Mouse (Mus musculus): ENCODE data around the gene Gm21903. TPM values are rescaled to one million over a fixed set of nuclear protein-coding genes. Genes with fewer than 3 reads are reported as not detected.
"Not testable (repeated sequence)": the region's sequence is repeated elsewhere in the genome, so short reads cannot be mapped to it uniquely, and the experiment has no call there.

The Gm21903 gene
- not detected in 2 replicates for polyA plus RNA-seq (2015; fragmentation: Nextera tagmentation; extraction: Ambion mirVana)

GRCm38 (mm10) chr17:39043241-39043640 is at the start of gene Gm21903:
TSS of gene Gm21903 (minus strand) at chr17:39043341.
- Histone ChIP-seq H3K27me3 (replicated peaks) (no peaks in the 10 kb centered on the region), H3K4me1 (no peaks in the 10 kb centered on the region), H3K9me3 (no peaks in the 10 kb centered on the region), H3K4me3 (replicated peaks) (no peak within 1 kb of the TSS), H3K4me2 (no peak within 1 kb of the TSS), H3K27ac (no peak within 1 kb of the TSS), H3K9ac (no peak within 1 kb of the TSS), H3K36me3 (no peaks in the 10 kb centered on the region)
- ATAC-seq (ENCODE audit: insufficient read depth, low FRiP score, low read depth): no peak

- WGBS: 56% methylated on average over 1 of the region's 1 CpGs
- no peaks in the 10 kb centered on the region for H3K4me1 ChIP-seq
Measured at GRCm38 (mm10) chr17:39076937-39077336, 33.8 kb upstream of the Gm21903 start, which contains the start of gene Esp23. TSS of gene Esp23 (minus strand) at chr17:39077037.

GRCm38 (mm10) chr17:39063641-39064040 is 20.5 kb upstream of the Gm21903 start:
- no peak for ATAC-seq (ENCODE audit: insufficient read depth, low FRiP score, low read depth)
- no peak overlapping the region for H3K4me3 ChIP-seq (replicated peaks)
- H3K9me3 ChIP-seq: no peaks in the 10 kb centered on the region
- no peaks in the 10 kb centered on the region for H3K4me1 ChIP-seq
- no peak overlapping the region for H3K4me2 ChIP-seq
- no peak overlapping the region for H3K9ac ChIP-seq
- H3K36me3 ChIP-seq: no peaks in the 10 kb centered on the region
- H3K27me3 ChIP-seq (replicated peaks): no peaks in the 10 kb centered on the region
- H3K27ac ChIP-seq: no peak overlapping the region

More at GRCm38 (mm10) chr17:39076937-39077336, 33.8 kb upstream of the Gm21903 start, which contains the start of gene Esp23:
- Histone ChIP-seq H3K27ac (no peak within 1 kb of the TSS), H3K4me2 (no peak within 1 kb of the TSS), H3K4me3 (replicated peaks) (no peak within 1 kb of the TSS), H3K27me3 (replicated peaks) (no peaks in the 10 kb centered on the region), H3K9me3 (no peaks in the 10 kb centered on the region; the same call in 1 of the 2 replicates), H3K9ac (no peak within 1 kb of the TSS), H3K36me3 (no peaks in the 10 kb centered on the region)
- ATAC-seq (ENCODE audit: insufficient read depth, low FRiP score, low read depth): no peak

GRCm38 (mm10) chr17:39036395-39036794 is 6.7 kb downstream of the Gm21903 start, which contains the start of gene Esp24:
TSS of gene Esp24 (plus strand) at chr17:39036695.
- H3K27ac ChIP-seq; H3K9me3 ChIP-seq; H3K4me1 ChIP-seq; ATAC-seq (ENCODE audit: insufficient read depth, low FRiP score, low read depth); H3K9ac ChIP-seq; H3K4me2 ChIP-seq; H3K27me3 ChIP-seq (replicated peaks); H3K36me3 ChIP-seq; H3K4me3 ChIP-seq (replicated peaks): not testable (repeated sequence)
- 85% methylated on average over 3 of the region's 3 CpGs for WGBS

- Histone ChIP-seq H3K27ac (no peak overlapping the region), H3K9ac (no peak overlapping the region), H3K27me3 (replicated peaks) (no peaks in the 10 kb centered on the region), H3K4me1 (no peaks in the 10 kb centered on the region), H3K4me3 (replicated peaks) (no peak overlapping the region), H3K4me2 (no peak overlapping the region), H3K9me3 (no peaks in the 10 kb centered on the region), H3K36me3 (no peaks in the 10 kb centered on the region)
- no peak for ATAC-seq (ENCODE audit: insufficient read depth, low FRiP score, low read depth)
- 64% methylated on average over 14 of the region's 14 CpGs for WGBS
Measured at GRCm38 (mm10) chr17:39017184-39017583, 26.0 kb downstream of the Gm21903 start.

GRCm38 (mm10) chr17:39010675-39011638 is 32.2 kb downstream of the Gm21903 start:
- Histone ChIP-seq H3K36me3 (no peaks in the 10 kb centered on the region), H3K27me3 (replicated peaks) (no peaks in the 10 kb centered on the region), H3K4me3 (replicated peaks) (no peak overlapping the region), H3K4me2 (peak overlapping the region; percentile 4; the same call in 1 of the 2 replicates), H3K4me1 (no peaks in the 10 kb centered on the region), H3K9me3 (no peaks in the 10 kb centered on the region), H3K9ac (no peak overlapping the region), H3K27ac (no peak overlapping the region)
- 42% methylated on average over 30 of the region's 30 CpGs for WGBS
- no peak for ATAC-seq (ENCODE audit: insufficient read depth, low FRiP score, low read depth)

- no peaks in the 10 kb centered on the region for H3K4me1 ChIP-seq
- no peak overlapping the region for H3K27ac ChIP-seq
- no peak overlapping the region for H3K4me3 ChIP-seq (replicated peaks)
- 94% methylated on average over 1 of the region's 1 CpGs for WGBS
- no peaks in the 10 kb centered on the region for H3K36me3 ChIP-seq
- H3K9me3 ChIP-seq: no peaks in the 10 kb centered on the region
- no peaks in the 10 kb centered on the region for H3K27me3 ChIP-seq (replicated peaks)
- H3K9ac ChIP-seq: no peak overlapping the region
- H3K4me2 ChIP-seq: no peak overlapping the region
- ATAC-seq (ENCODE audit: insufficient read depth, low FRiP score, low read depth): no peak
Measured at GRCm38 (mm10) chr17:39009846-39010245, 33.3 kb downstream of the Gm21903 start.

Other genes starting within 250 kb of the Gm21903 start
- gene Esp24, start 6.6 kb downstream of the Gm21903 start, polyA plus RNA-seq (2015; fragmentation: Nextera tagmentation; extraction: Ambion mirVana): not detected in 2 replicates
- not detected in 2 replicates for gene Esp23, start 33.7 kb upstream of the Gm21903 start, polyA plus RNA-seq (2015; fragmentation: Nextera tagmentation; extraction: Ambion mirVana)
- not detected in 2 replicates for gene Esp22, start 52.0 kb upstream of the Gm21903 start, polyA plus RNA-seq (2015; fragmentation: Nextera tagmentation; extraction: Ambion mirVana)